ENCODE assay signal across 7 mouse cellular contexts in the genomic region with DNA sequence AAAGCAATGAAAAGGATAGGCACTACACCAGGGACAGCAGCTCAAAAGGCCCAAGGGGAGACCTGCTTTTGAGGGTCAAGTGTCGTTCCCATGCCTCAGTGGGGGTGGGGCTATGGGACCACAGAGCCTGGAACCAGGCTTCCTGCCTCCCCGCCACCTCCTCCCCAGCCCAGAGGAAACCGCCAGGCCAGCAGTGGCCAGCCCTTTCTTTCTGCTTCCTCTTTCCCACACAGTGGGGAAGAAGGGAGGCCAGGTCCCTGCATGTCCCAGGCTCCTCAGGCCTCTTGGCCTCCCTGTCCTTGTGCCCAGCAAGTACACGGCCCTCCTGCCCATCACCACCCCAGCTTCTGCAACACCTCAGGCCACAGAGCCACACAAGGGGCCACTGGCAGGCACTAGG. TPM values are rescaled to one million over a fixed set of nuclear protein-coding genes. Genes with fewer than 3 reads are reported as not detected.
A peak's percentile ranks its signal among the peaks of the same experiment; 100 is the strongest.
DNase-seq lines count a peak whose midpoint lies in the region; ATAC-seq lines count a peak whose summit lies in the region.

No protein-coding gene starts in this region.

- intact Hi-C loops in heart, postnatal 10 days (cut with DNase I): no loop called here

- no peaks in the 10 kb centered on the region for H3K27me3 ChIP-seq in liver, embryonic 12.5 days (replicated peaks)
- no peaks in the 10 kb centered on the region for H3K27me3 ChIP-seq in stomach, embryonic 14.5 days (ENCODE audit: control insufficient read depth, insufficient read depth, low read length)

- H3K4me1 ChIP-seq in liver, embryonic 12.5 days: peaks cover 50% of the 10 kb centered on the region
- no peaks in the 10 kb centered on the region for H3K4me1 ChIP-seq in stomach, embryonic 14.5 days (ENCODE audit: control insufficient read depth, insufficient read depth, low read length)

- H3K9me3 ChIP-seq in liver, embryonic 12.5 days (replicated peaks): peaks cover 6% of the 10 kb centered on the region
- no peaks in the 10 kb centered on the region for H3K9me3 ChIP-seq in stomach, embryonic 14.5 days (ENCODE audit: control insufficient read depth, low read depth, low read length)

- peak; percentile 45 for DNase-seq in right cerebral cortex, postnatal 14 days
- DNase-seq in right cerebral cortex, adult 18-20 months: no peak
- peak; percentile 61 to 62 for DNase-seq in heart, postnatal 10 days
- no peak for DNase-seq in layer of hippocampus, postnatal 10 days (ENCODE audit: low spot score in 2 of 2)
- DNase-seq in B cell, adult 2 months: no peak

- H3K27ac ChIP-seq in liver, embryonic 12.5 days: peak overlapping the region; percentile 38
- H3K27ac ChIP-seq in stomach, embryonic 14.5 days (ENCODE audit: low read length): no peak overlapping the region

- H3K36me3 ChIP-seq in liver, embryonic 12.5 days: peaks cover 98% of the 10 kb centered on the region
- peaks cover 28% of the 10 kb centered on the region; the same call in 1 of the 2 replicates for H3K36me3 ChIP-seq in stomach, embryonic 14.5 days (ENCODE audit: control insufficient read depth, insufficient read depth, low read length)

- WGBS in liver, embryonic 12.5 days (ENCODE audit: insufficient replicate concordance): 47% methylated on average over 4 of the region's 4 CpGs
- 70% methylated on average over 4 of the region's 4 CpGs for WGBS in stomach, embryonic 14.5 days

- no peak overlapping the region for H3K4me2 ChIP-seq in liver, embryonic 12.5 days
- no peak overlapping the region for H3K4me2 ChIP-seq in stomach, embryonic 14.5 days (replicated peaks; ENCODE audit: low read depth, low read length)

- H3K4me3 ChIP-seq in liver, embryonic 12.5 days: no peak overlapping the region
- no peak overlapping the region for H3K4me3 ChIP-seq in stomach, embryonic 14.5 days (ENCODE audit: low read depth, low read length)

- peak; percentile 27 for ATAC-seq in liver, embryonic 12.5 days
- ATAC-seq in stomach, embryonic 14.5 days (ENCODE audit: insufficient number of reproducible peaks, insufficient read depth, low FRiP score, low read depth): peak; percentile 38; the same call in 1 of the 2 replicates

- no peak overlapping the region for H3K9ac ChIP-seq in liver, embryonic 12.5 days
- H3K9ac ChIP-seq in stomach, embryonic 14.5 days (replicated peaks; ENCODE audit: low read depth, low read length): no peak overlapping the region

RNA-seq across cellular contexts. Expression of gene Sh2b3, which starts 13.3 kb away (rescaled TPM):
- 10 to 100 TPM; 38.2 to 38.7 TPM for total RNA-seq in heart, postnatal 10 days (2021)
- polyA plus RNA-seq in liver, embryonic 12.5 days (2016; fragmentation: Nextera tagmentation; extraction: Ambion mirVana): 13.0 TPM in 2 replicates
- polyA plus RNA-seq in stomach, embryonic 14.5 days (2014; fragmentation: Nextera tagmentation; extraction: Ambion mirVana): 15.4 and 17.2 TPM in 2 replicates
- 10 to 100 TPM; 16.5 to 16.7 TPM for total RNA-seq in layer of hippocampus, postnatal 10 days (2021)

RNA-seq across cellular contexts. Expression of gene Pheta1, which starts 24.7 kb away (rescaled TPM):
- 10 to 100 TPM; 13.3 to 15.2 TPM for total RNA-seq in heart, postnatal 10 days (2021)
- polyA plus RNA-seq in liver, embryonic 12.5 days (2016; fragmentation: Nextera tagmentation; extraction: Ambion mirVana): 6.6 and 7.3 TPM in 2 replicates
- polyA plus RNA-seq in stomach, embryonic 14.5 days (2014; fragmentation: Nextera tagmentation; extraction: Ambion mirVana): 17.6 and 17.8 TPM in 2 replicates
- 10 to 100 TPM; 12.1 to 12.2 TPM for total RNA-seq in layer of hippocampus, postnatal 10 days (2021)

Comparison
In these comparisons a context has a peak if more than half of its experiments do, and no peak if none do; other contexts are left out.
1. DNase-seq: peak in right cerebral cortex, postnatal 14 days (single experiment) and heart, postnatal 10 days (2 of 2); none in right cerebral cortex, adult 18-20 months (single experiment), layer of hippocampus, postnatal 10 days (0 of 2) and B cell, adult 2 months (0 of 2).